Mouse (Mus musculus) heart, postnatal 0 days (tissue): ENCODE measurements around the gene D5Ertd579e.

ENCODE experiments used
- CTCF ChIP-seq: IDR thresholded peaks from 2 replicates; pipeline ENCODE4 v1.5.1; 2016; ENCODE audit warnings: antibody characterized with exemption, control low read depth, low read depth
- EP300 ChIP-seq: IDR thresholded peaks from 2 replicates; pipeline ENCODE4 v1.6.1; 2016; ENCODE audit warnings: antibody characterized with exemption, low read depth

DNA sequence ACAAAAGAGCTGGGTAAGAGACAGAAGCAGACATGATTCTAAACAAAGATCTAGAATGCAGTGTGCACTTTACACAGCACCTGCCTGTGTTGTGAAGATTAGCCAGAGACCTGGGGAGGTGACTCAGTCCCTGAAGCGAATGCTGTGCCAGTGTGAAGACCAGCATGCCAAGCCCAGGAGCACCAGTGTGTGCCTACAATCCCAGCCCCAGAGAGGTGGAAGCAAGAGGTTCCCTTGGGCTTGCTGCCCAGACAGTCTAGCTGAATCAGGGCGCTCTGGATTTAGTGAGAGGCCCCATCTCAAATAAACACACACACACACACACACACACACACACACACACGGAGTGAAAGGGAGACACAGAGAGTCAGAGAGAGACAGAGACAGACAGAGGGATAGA, 22.1 kb upstream of the D5Ertd579e start:
- TF ChIP-seq CTCF, result no peak
- no peak for TF ChIP-seq EP300
